Mouse (Mus musculus) hindbrain, postnatal 0 days (tissue): ENCODE data around the gene Lrrc7. TPM values are rescaled to one million over a fixed set of nuclear protein-coding genes. Genes with fewer than 3 reads are reported as not detected.

Experiments
- ATAC-seq: fragments of 200-750 bp; cut with Nextera tagmentation; 2 replicates; pipeline ENCODE4 v1.8.0; 2017; ENCODE audit warnings: mild to moderate bottlenecking, moderate TSS enrichment, moderate library complexity
- DNase-seq: peaks from one replicate; pipeline ENCODE4 v3.0.0-alpha.2; 2015; ENCODE audit warnings: low spot score
- H3K27ac ChIP-seq: fragments of 300-500 bp; sonication (generic); 2 replicates; pipeline ENCODE4 v1.5.1; 2014; ENCODE audit warnings: mild to moderate bottlenecking
- H3K27me3 ChIP-seq: fragments of 300-500 bp; sonication (generic); 2 replicates; pipeline ENCODE4 v1.6.1; 2014; ENCODE audit warnings: low read length, mixed read lengths; ENCODE audit not compliant: insufficient read depth
- H3K36me3 ChIP-seq: fragments of 300-500 bp; sonication (generic); 2 replicates; pipeline ENCODE4 v1.6.1; 2014; ENCODE audit warnings: low read length, mixed read lengths; ENCODE audit not compliant: insufficient read depth
- H3K4me1 ChIP-seq: fragments of 300-500 bp; sonication (generic); 2 replicates; pipeline ENCODE4 v1.6.1; 2014; ENCODE audit warnings: antibody characterized with exemption, low read length, mixed read lengths; ENCODE audit not compliant: insufficient read depth
- H3K4me2 ChIP-seq: fragments of 300-500 bp; sonication (generic); 2 replicates; pipeline ENCODE4 v1.6.1; 2014; ENCODE audit warnings: low read depth, mild to moderate bottlenecking, low read length, moderate library complexity, mixed read lengths
- H3K4me3 ChIP-seq: fragments of 300-500 bp; sonication (generic); 2 replicates; pipeline ENCODE4 v1.5.1; 2014; ENCODE audit warnings: low read length
- H3K9ac ChIP-seq: fragments of 300-500 bp; sonication (generic); replicated peaks from 2 replicates; pipeline ENCODE4 v1.6.1; 2014; ENCODE audit warnings: mild to moderate bottlenecking, low read length, moderate library complexity, mixed read lengths
- H3K9me3 ChIP-seq: fragments of 300-500 bp; sonication (generic); 2 replicates; pipeline ENCODE4 v1.6.1; 2016; ENCODE audit warnings: low read length, mixed read lengths
- CTCF ChIP-seq: IDR thresholded peaks from 2 replicates; pipeline ENCODE4 v1.5.1; 2016; ENCODE audit warnings: antibody characterized with exemption, control low read depth, low read depth
- WGBS: fragments of 180-500 bp; shearing (Covaris S2); extraction: QIAGEN DNeasy Blood & Tissue Kit; methylation state at CpG from one replicate; pipeline ENCODE4 v1.1.7; 2014; 5-methylcytosine and 5-hydroxymethylcytosine counted together
- polyA plus RNA-seq: library from polyadenylated mRNA; unstranded; fragments of >200 nt; fragmentation: Nextera tagmentation; extraction: Ambion mirVana; gene quantifications from 2 replicates; pipeline ENCODE4 v1.2.1, GENCODE M21; 2015
- total RNA-seq: library from RNA; depleted of rRNA; stranded (reverse); fragments of >200 nt; gene quantifications from 2 replicates; pipeline ENCODE4 v1.2.3, GENCODE M21; 2014

Lrrc7 gene
- total and polyA plus RNA-seq, 2 experiments from 2014 or later = 6.2 to 25.0 TPM

DNA sequence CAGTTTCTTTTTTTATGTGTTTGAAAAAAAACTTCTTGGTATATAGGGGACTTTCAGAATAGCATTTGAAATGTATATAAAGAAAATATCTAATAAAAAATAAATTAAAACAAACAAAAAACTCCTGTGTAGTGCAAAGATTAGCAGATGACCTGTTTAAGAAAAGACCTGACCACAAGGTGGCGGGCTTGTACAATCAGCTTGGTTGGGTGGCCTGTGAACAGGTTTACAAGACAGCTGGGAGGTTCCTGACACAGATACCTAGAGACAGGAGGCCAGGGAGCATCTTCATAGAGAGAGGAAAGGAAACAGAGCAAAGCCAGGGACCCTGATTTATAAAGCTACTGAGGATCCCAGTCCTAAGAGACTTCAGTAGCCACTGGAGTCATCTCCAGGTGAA, 186.1 kb downstream of the Lrrc7 start:
- Histone ChIP-seq H3K27ac (no peak overlapping the region), H3K9ac (no peak overlapping the region), H3K4me1 (no peaks in the 10 kb centered on the region), H3K36me3 (no peaks in the 10 kb centered on the region), H3K27me3 (no peaks in the 10 kb centered on the region), H3K4me3 (no peak overlapping the region), H3K9me3 (no peaks in the 10 kb centered on the region), H3K4me2 (no peak overlapping the region)
- 9% methylated on average over 1 of the region's 1 CpGs for WGBS
- DNase-seq (peak; percentile 40), ATAC-seq (no peak)
- TF ChIP-seq CTCF = peak; percentile 54

DNA sequence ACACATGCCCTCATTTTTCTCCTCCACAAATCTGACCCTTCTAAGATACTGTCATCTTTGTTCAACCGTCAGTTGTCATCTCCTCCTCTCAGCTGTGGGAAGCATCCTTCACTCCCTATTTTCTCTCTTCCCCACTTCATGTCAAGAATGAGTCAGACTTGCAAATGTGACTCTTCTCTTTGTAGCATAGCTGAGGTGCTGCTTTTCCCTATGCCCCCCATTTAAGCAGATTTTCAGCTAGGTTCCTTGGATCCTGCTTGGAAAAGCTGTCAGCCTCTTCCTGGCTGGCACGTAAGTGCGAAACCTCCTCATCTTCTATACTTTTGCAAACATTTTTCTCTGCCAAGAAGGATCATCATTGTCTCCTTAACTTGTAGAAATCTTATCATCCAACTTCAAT, 192.9 kb downstream of the Lrrc7 start:
- no peak overlapping the region for H3K4me2 ChIP-seq
- TF ChIP-seq CTCF = no peak
- no peaks in the 10 kb centered on the region for H3K27me3 ChIP-seq
- H3K4me3 ChIP-seq = no peak overlapping the region
- no peak overlapping the region for H3K9ac ChIP-seq
- WGBS = 85% methylated on average over 3 of the region's 3 CpGs
- H3K4me1 ChIP-seq = no peaks in the 10 kb centered on the region
- no peak overlapping the region for H3K27ac ChIP-seq
- no peak for ATAC-seq
- no peak for DNase-seq
- no peaks in the 10 kb centered on the region for H3K36me3 ChIP-seq
- H3K9me3 ChIP-seq = no peaks in the 10 kb centered on the region

DNA sequence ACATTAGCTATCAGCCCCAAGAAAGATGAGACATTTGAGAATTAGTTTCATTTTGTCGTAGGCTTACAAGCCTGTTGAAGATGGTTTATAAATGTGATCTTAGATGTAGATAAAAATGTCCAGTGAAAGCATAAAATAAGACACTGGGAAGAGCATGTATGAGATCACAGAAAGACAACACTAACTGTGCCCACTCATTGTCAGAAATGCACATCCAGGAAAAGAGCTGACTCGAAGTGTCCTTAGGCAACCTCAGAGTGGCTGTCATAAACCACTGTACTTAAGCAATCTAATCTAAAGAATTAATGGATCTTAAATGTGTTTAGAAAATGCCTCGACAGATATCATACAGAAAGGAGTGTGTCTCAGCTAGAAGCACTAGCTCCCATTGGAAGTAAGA, 196.2 kb downstream of the Lrrc7 start:
- H3K36me3 ChIP-seq = no peaks in the 10 kb centered on the region
- no peaks in the 10 kb centered on the region for H3K27me3 ChIP-seq
- no peaks in the 10 kb centered on the region for H3K4me1 ChIP-seq
- H3K4me3 ChIP-seq = no peak overlapping the region
- H3K9me3 ChIP-seq = no peaks in the 10 kb centered on the region
- DNase-seq (no peak), ATAC-seq (no peak)
- no peak overlapping the region for H3K27ac ChIP-seq
- no peak for TF ChIP-seq CTCF
- no peak overlapping the region for H3K9ac ChIP-seq
- no peak overlapping the region for H3K4me2 ChIP-seq
- 82% methylated on average over 3 of the region's 3 CpGs for WGBS

DNA sequence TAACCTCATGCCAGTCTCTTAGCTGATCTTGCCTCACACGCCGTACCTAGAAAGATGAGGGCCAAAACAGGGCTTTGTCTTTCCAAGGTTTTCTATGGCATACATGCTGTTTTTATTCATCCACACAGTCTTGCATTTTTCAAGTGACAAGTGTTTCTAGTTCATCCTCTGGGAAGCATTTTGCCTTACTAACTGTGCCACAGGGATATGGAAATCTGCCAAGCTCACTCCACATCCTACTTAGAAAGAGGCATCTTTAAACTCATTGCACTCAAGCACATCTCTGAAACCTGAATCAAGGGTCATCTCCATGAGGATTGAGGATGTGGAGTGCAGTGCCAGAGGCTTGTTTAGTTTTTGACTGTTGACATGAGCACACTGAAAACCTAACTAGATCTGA, 199.9 kb downstream of the Lrrc7 start:
- DNase-seq = no peak
- TF ChIP-seq CTCF = no peak

DNA sequence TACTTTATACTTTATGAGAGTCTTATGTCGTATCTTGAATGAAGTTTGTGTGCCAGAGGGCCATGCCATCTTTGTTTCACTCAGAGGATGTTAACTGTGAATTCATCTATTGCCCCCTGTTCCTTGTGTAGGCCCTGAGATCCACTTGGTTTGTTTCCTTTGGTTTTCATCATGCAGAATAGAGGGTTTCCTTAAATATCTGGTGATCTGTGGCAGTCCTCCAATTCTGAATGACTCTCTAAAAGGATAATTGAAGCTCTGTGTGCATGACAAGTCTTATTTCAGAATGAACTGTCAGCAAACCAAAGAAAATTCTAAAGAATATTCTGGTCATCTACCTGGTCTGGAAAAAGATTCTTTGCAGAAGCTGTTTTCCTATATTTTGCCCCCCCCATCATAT, 205.3 kb downstream of the Lrrc7 start:
- H3K4me3 ChIP-seq = no peak overlapping the region
- no peaks in the 10 kb centered on the region for H3K27me3 ChIP-seq
- no peaks in the 10 kb centered on the region for H3K9me3 ChIP-seq
- ATAC-seq (no peak), DNase-seq (no peak)
- no peak overlapping the region for H3K27ac ChIP-seq
- H3K9ac ChIP-seq = no peak overlapping the region
- H3K4me1 ChIP-seq = no peaks in the 10 kb centered on the region
- TF ChIP-seq CTCF = no peak
- 88% methylated on average over 1 of the region's 1 CpGs for WGBS
- no peaks in the 10 kb centered on the region; the same call in 1 of the 2 replicates for H3K36me3 ChIP-seq
- no peak overlapping the region for H3K4me2 ChIP-seq

More for the DNA sequence above, 199.9 kb downstream of the Lrrc7 start:
- ATAC-seq = no peak
- Histone ChIP-seq H3K27ac (no peak overlapping the region), H3K4me1 (no peaks in the 10 kb centered on the region), H3K4me3 (no peak overlapping the region), H3K27me3 (no peaks in the 10 kb centered on the region), H3K9ac (no peak overlapping the region), H3K9me3 (no peaks in the 10 kb centered on the region), H3K36me3 (no peaks in the 10 kb centered on the region), H3K4me2 (no peak overlapping the region)
- WGBS = 87% methylated on average over 2 of the region's 2 CpGs

DNA sequence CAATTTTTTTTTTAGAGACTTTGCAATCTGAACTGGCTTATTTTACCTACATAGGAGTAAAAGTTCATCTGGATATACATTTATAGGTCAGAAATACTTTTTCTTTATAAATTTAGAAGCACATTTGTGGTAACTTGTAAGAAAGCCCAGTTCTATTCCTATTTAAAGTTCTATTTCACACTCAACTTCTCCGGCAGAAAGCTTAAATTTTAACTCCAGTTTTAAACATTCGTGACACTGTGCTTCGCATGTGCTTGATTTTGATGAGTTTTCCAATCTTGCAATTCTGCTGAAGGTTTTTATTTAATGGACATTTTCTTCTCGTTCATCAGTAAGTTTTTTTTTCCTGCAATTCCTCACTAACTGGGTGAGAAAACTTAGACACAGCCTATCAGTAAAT, 205.8 kb downstream of the Lrrc7 start:
- H3K4me3 ChIP-seq = no peak overlapping the region
- H3K27ac ChIP-seq = no peak overlapping the region
- H3K27me3 ChIP-seq = no peaks in the 10 kb centered on the region
- ATAC-seq (no peak), DNase-seq (no peak)
- no peaks in the 10 kb centered on the region for H3K4me1 ChIP-seq
- no peak overlapping the region for H3K4me2 ChIP-seq
- 90% methylated on average over 4 of the region's 4 CpGs for WGBS
- TF ChIP-seq CTCF = no peak
- H3K36me3 ChIP-seq = no peaks in the 10 kb centered on the region; the same call in 1 of the 2 replicates
- no peaks in the 10 kb centered on the region for H3K9me3 ChIP-seq
- H3K9ac ChIP-seq = no peak overlapping the region

DNA sequence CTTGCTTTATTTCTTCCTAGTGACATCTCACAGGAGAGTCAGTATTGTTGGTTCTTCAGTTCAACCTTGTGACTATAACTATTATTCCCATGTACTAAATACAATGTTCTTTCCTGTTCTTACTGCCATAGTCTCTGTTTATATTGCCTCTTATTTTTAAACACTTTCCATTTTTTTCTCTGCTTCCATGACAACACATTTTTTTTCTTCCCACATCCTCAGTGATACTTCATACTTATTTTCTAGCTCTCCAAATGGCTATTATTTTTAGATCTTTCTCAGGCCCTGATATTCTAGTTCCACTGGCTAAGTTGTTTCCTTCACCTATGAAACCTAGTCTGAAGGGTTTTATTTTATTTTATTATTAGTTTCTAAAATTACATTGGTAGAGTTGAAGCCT, 221.2 kb downstream of the Lrrc7 start:
- H3K9me3 ChIP-seq = no peaks in the 10 kb centered on the region
- no peaks in the 10 kb centered on the region for H3K36me3 ChIP-seq
- H3K9ac ChIP-seq = no peak overlapping the region
- H3K4me3 ChIP-seq = no peak overlapping the region
- no peaks in the 10 kb centered on the region for H3K27me3 ChIP-seq
- H3K4me2 ChIP-seq = no peak overlapping the region
- H3K4me1 ChIP-seq = no peaks in the 10 kb centered on the region
- no peak for TF ChIP-seq CTCF
- ATAC-seq (no peak), DNase-seq (no peak)
- no peak overlapping the region for H3K27ac ChIP-seq

DNA sequence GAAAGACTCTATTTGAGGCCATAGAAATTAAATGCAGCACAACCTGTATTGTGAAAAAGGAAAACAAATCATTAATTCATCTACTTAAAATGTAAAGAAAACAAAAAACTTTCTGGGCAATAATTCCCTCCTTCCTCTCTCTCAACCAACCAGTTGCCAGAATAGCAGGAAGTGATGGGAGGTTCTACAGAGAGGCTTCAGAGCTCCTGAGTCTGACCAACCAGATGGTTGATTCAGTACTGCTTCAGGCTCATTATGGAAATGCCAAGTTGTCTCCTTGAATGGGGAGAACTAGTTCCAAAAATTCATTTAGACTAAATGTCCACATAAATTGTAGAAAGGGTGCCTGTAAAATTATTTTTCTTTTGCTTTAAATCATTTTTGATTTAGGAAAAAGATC, 231.9 kb downstream of the Lrrc7 start:
- H3K27ac ChIP-seq = no peak overlapping the region
- no peak overlapping the region for H3K4me2 ChIP-seq
- no peak overlapping the region for H3K4me3 ChIP-seq
- H3K9me3 ChIP-seq = no peaks in the 10 kb centered on the region
- H3K27me3 ChIP-seq = no peaks in the 10 kb centered on the region
- ATAC-seq (no peak), DNase-seq (no peak)
- H3K9ac ChIP-seq = no peak overlapping the region
- H3K4me1 ChIP-seq = no peaks in the 10 kb centered on the region
- TF ChIP-seq CTCF = no peak
- H3K36me3 ChIP-seq = no peaks in the 10 kb centered on the region
